Mouse (Mus musculus) embryonic facial prominence, embryonic 11.5 days (tissue): ENCODE results near the gene Nanos3. TPM values are rescaled to one million over a fixed set of nuclear protein-coding genes. Genes with fewer than 3 reads are reported as not detected.

Experiments used
- ATAC-seq: fragments of 200-750 bp; cut with Nextera tagmentation; replicated peaks from 2 replicates; pipeline ENCODE4 v1.8.0; 2017; ENCODE audit warnings: low read depth; ENCODE audit not compliant: insufficient number of reproducible peaks, low FRiP score, low TSS enrichment
- DNase-seq: peaks from one replicate; pipeline ENCODE4 v3.0.0-alpha.2; 2015; ENCODE audit warnings: low spot score
- H3K27ac ChIP-seq: fragments of 300-500 bp; sonication (generic); replicated peaks from 2 replicates; pipeline ENCODE4 v1.5.1; 2014; ENCODE audit warnings: mild to moderate bottlenecking, low read depth, low read length, control low read depth
- H3K27me3 ChIP-seq: fragments of 300-500 bp; sonication (generic); 2 replicates; pipeline ENCODE4 v1.6.1; 2014; ENCODE audit warnings: mild to moderate bottlenecking, low read length, moderate library complexity, mixed read lengths; ENCODE audit not compliant: control insufficient read depth, insufficient read depth
- H3K36me3 ChIP-seq: fragments of 300-500 bp; sonication (generic); replicated peaks from 2 replicates; pipeline ENCODE4 v1.6.1; 2014; ENCODE audit warnings: low read depth, mild to moderate bottlenecking, low read length, moderate library complexity, mixed read lengths; ENCODE audit not compliant: control insufficient read depth, insufficient read depth
- H3K4me1 ChIP-seq: fragments of 300-500 bp; sonication (generic); 2 replicates; pipeline ENCODE4 v1.6.1; 2014; ENCODE audit warnings: low read length, mixed read lengths; ENCODE audit not compliant: control insufficient read depth, insufficient read depth
- H3K4me2 ChIP-seq: fragments of 300-500 bp; sonication (generic); 2 replicates; pipeline ENCODE4 v1.6.1; 2014; ENCODE audit warnings: low read depth, mild to moderate bottlenecking, control low read depth, low read length, moderate library complexity
- H3K4me3 ChIP-seq: fragments of 300-500 bp; sonication (generic); 2 replicates; pipeline ENCODE4 v1.5.1; 2014; ENCODE audit warnings: low read depth, low read length, control low read depth
- H3K9ac ChIP-seq: fragments of 300-500 bp; sonication (generic); replicated peaks from 2 replicates; pipeline ENCODE4 v1.6.1; 2014; ENCODE audit warnings: mild to moderate bottlenecking, control low read depth, low read length
- H3K9me3 ChIP-seq: fragments of 300-500 bp; sonication (generic); replicated peaks from 2 replicates; pipeline ENCODE4 v1.6.1; 2016; ENCODE audit warnings: mild to moderate bottlenecking, low read length, inconsistent platforms, mixed read lengths; ENCODE audit not compliant: control insufficient read depth
- WGBS: fragments of 180-500 bp; shearing (Covaris S2); extraction: QIAGEN DNeasy Blood & Tissue Kit; methylation state at CpG from one replicate; pipeline ENCODE4 v1.1.7; 2014; 5-methylcytosine and 5-hydroxymethylcytosine counted together
- polyA plus RNA-seq: library from polyadenylated mRNA; unstranded; fragments of >200 nt; fragmentation: Nextera tagmentation; extraction: Ambion mirVana; gene quantifications from 2 replicates; pipeline ENCODE4 v1.2.1, GENCODE M21; 2014

The Nanos3 gene
- polyA plus RNA-seq, 1 experiment from 2014 or later: 3.9 TPM

GRCm38 (mm10) chr8:84147324-84147766 lies 37.7 kb downstream of the Nanos3 start:
- peak; percentile 30 for DNase-seq
- Histone ChIP-seq H3K36me3 (peaks cover 4% of the 10 kb centered on the region), H3K4me2 (peak overlapping the region; percentile 85), H3K27ac (no peak overlapping the region), H3K9me3 (no peaks in the 10 kb centered on the region), H3K4me3 (peak overlapping the region; percentile 72), H3K4me1 (0 out of 2 replicates have a peak, but pooled peaks cover 3% of the 10 kb centered on the region), H3K9ac (peak overlapping the region; percentile 88), H3K27me3 (no peaks in the 10 kb centered on the region)
- ATAC-seq: peak; percentile 4
- 10% methylated on average over 14 of the region's 14 CpGs for WGBS

DNA sequence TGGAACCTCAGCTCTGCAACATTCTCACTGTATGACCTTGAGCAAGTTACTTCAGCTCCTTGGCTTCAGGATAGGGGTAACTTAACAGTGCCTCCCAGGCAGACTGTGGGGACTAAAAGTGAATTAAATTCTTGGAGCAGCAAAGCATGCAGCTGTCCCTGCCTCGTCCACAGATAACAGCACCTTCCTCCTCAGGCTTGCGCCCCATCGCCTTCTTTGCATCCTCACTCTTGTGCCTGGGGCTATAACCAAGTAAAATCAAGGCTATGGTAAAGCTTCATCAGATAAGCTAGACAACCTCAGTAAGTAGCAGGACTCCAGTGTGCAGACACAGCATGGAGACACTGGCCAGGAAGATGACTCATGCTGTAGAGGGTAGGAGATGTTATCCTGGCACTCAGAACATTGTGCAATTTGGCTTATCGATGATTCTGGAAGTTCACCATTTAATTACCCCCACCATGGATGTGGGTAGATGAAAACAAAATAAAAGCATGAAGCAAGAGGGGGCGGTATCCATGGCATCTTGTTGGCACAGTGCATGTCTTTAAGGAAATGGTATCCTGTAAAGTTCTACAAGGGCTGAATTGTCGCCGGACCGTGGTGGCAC lies 40.3 kb downstream of the Nanos3 start:
- ATAC-seq: no peak
- 0 out of 2 replicates have a peak, but pooled peaks cover 3% of the 10 kb centered on the region for H3K4me1 ChIP-seq
- no peak overlapping the region for H3K27ac ChIP-seq
- WGBS: 94% methylated on average over 8 of the region's 8 CpGs
- no peaks in the 10 kb centered on the region for H3K27me3 ChIP-seq
- H3K36me3 ChIP-seq: peaks cover 4% of the 10 kb centered on the region
- H3K9me3 ChIP-seq: no peaks in the 10 kb centered on the region
- no peak for DNase-seq
- H3K4me3 ChIP-seq: no peak overlapping the region
- no peak overlapping the region for H3K4me2 ChIP-seq
- no peak overlapping the region for H3K9ac ChIP-seq

DNA sequence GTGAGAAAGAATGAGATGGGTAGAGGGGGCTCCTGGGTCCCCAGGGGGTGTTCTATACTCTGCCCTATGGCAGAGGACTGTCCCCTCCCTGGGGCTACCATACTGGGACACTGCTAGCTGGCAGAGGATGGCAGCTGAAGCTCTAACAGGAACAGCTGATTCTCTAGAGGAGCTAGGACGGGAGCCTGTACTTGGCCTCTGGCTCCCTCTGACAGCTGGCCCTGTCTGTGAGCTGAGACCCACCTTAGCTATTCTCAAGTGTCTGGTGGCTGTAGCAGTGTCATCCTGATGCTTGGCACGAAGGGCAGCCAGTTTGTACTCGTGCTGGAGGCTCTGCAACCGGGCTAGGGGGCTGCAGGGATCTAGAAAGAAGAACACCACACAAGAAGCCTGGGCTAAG lies 44.2 kb downstream of the Nanos3 start:
- Histone ChIP-seq H3K4me1 (no peaks in the 10 kb centered on the region), H3K27ac (no peak overlapping the region), H3K9me3 (no peaks in the 10 kb centered on the region), H3K4me2 (no peak overlapping the region), H3K4me3 (no peak overlapping the region), H3K36me3 (peaks cover 11% of the 10 kb centered on the region), H3K27me3 (no peaks in the 10 kb centered on the region), H3K9ac (no peak overlapping the region)
- no peak for DNase-seq
- WGBS: 81% methylated on average over 4 of the region's 4 CpGs
- ATAC-seq: no peak

GRCm38 (mm10) chr8:84137848-84138247 lies 47.2 kb downstream of the Nanos3 start:
- Histone ChIP-seq H3K27me3 (no peaks in the 10 kb centered on the region), H3K9me3 (no peaks in the 10 kb centered on the region), H3K4me2 (no peak overlapping the region), H3K9ac (no peak overlapping the region), H3K4me3 (no peak overlapping the region), H3K36me3 (peaks cover 13% of the 10 kb centered on the region), H3K4me1 (no peaks in the 10 kb centered on the region), H3K27ac (no peak overlapping the region)
- DNase-seq (no peak), ATAC-seq (no peak)
- whole genome bisulfite sequencing: 90% methylated on average over 3 of the region's 3 CpGs

DNA sequence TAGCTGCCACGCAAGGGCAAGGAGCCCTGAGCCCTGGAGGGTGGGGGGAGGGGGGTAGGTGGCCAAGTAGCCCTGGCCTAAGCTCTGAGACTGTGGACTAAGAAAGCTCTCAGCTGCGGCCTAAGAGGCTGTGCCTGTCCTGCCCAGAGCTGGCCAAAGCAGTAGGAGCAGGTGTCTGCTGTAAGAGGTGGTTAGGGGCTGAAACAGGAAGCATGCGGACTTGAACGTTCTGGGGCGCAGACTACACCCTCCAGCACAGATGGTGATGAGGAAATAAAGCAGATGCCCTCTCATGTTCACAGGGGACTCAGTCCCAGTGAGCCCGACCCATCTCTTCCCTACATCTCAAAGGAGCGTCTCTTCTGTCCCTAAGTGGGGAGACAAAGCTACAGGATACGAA lies 52.8 kb downstream of the Nanos3 start:
- WGBS: 88% methylated on average over 8 of the region's 8 CpGs
- Histone ChIP-seq H3K4me1 (no peaks in the 10 kb centered on the region), H3K36me3 (peaks cover 12% of the 10 kb centered on the region), H3K4me2 (no peak overlapping the region), H3K27me3 (no peaks in the 10 kb centered on the region), H3K9me3 (no peaks in the 10 kb centered on the region), H3K4me3 (no peak overlapping the region), H3K27ac (no peak overlapping the region), H3K9ac (no peak overlapping the region)
- DNase-seq: no peak
- no peak for ATAC-seq

DNA sequence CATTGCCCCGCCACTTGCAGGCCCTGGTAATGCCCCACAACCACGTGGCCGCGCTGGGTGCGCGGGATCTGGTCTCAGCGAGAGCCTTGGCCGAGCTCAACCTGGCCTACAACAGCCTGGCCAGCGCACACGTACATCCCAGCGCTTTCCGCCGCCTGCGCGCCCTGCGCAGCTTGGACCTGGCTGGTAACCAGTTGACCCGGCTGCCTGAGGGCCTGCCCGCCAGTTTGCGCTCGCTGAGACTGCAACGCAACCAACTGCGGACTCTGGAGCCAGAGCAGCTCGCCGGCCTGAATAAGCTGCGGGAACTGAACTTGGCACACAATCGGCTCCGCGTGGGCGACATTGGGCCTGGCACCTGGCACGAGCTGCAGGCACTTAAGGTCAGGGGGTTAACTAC lies 54.2 kb downstream of the Nanos3 start:
- Histone ChIP-seq H3K36me3 (peaks cover 9% of the 10 kb centered on the region), H3K4me3 (no peak overlapping the region), H3K27ac (no peak overlapping the region), H3K4me1 (no peaks in the 10 kb centered on the region), H3K9me3 (no peaks in the 10 kb centered on the region), H3K27me3 (no peaks in the 10 kb centered on the region), H3K9ac (no peak overlapping the region; the same call in 1 of the 2 replicates), H3K4me2 (no peak overlapping the region)
- no peak for DNase-seq
- no peak for ATAC-seq
- WGBS: 43% methylated on average over 30 of the region's 30 CpGs

DNA sequence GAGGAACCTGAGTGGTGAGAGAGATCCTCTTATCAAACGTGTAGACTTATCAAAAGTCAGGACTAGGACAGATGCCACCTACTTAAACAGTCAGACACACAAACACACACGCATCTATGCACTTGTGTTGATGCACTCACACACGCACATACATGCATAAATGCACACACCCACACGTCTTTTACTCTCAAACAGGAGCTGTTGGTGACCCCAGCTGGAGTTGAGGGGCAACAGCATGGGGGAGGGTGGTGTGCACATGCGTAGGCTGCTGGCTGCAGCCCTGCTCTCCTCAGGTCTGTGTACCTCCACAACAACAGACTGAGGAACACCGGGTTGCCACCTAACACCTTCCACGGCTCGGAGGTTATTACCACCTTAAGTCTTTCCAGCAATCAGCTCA lies 56.7 kb downstream of the Nanos3 start:
- Histone ChIP-seq H3K9ac (no peak overlapping the region; the same call in 1 of the 2 replicates), H3K27ac (no peak overlapping the region), H3K4me2 (no peak overlapping the region), H3K4me3 (no peak overlapping the region), H3K4me1 (no peaks in the 10 kb centered on the region), H3K9me3 (no peaks in the 10 kb centered on the region), H3K36me3 (peaks cover 4% of the 10 kb centered on the region), H3K27me3 (no peaks in the 10 kb centered on the region)
- DNase-seq: no peak
- ATAC-seq: no peak
- 78% methylated on average over 8 of the region's 8 CpGs for whole genome bisulfite sequencing

GRCm38 (mm10) chr8:84127202-84127901 lies 57.7 kb downstream of the Nanos3 start:
- WGBS: 61% methylated on average over 17 of the region's 17 CpGs
- no peak overlapping the region for H3K9ac ChIP-seq

More at GRCm38 (mm10) chr8:84127202-84127901, 57.7 kb downstream of the Nanos3 start:
- ATAC-seq (peak; percentile 11; the same call in 1 of the 2 replicates), DNase-seq (no peak)
- no peak overlapping the region for H3K4me3 ChIP-seq
- H3K9me3 ChIP-seq: no peaks in the 10 kb centered on the region
- no peak overlapping the region for H3K27ac ChIP-seq
- no peaks in the 10 kb centered on the region; the same call in 1 of the 2 replicates for H3K36me3 ChIP-seq
- H3K4me1 ChIP-seq: no peaks in the 10 kb centered on the region
- no peaks in the 10 kb centered on the region for H3K27me3 ChIP-seq
- H3K4me2 ChIP-seq: no peak overlapping the region
